Mouse (Mus musculus) adrenal gland, postnatal 36 days (tissue): ENCODE measurements around the gene Rbms3. TPM values are rescaled to one million over a fixed set of nuclear protein-coding genes. Genes with fewer than 3 reads are reported as not detected.

Experiments used
- DNase-seq, 2 experiments: peaks; one replicate each; pipeline ENCODE4 v3.0.0; 2021; ENCODE audit warnings: mixed read lengths in 1 of 2
- total RNA-seq, 2 experiments: library from RNA; stranded (reverse); gene quantifications; 2 replicates each; pipeline ENCODE4 v1.2.3; 2021

Gene Rbms3
- total RNA-seq, 2 experiments from 2014 or later, result 24.3 to 34.3 TPM

DNA sequence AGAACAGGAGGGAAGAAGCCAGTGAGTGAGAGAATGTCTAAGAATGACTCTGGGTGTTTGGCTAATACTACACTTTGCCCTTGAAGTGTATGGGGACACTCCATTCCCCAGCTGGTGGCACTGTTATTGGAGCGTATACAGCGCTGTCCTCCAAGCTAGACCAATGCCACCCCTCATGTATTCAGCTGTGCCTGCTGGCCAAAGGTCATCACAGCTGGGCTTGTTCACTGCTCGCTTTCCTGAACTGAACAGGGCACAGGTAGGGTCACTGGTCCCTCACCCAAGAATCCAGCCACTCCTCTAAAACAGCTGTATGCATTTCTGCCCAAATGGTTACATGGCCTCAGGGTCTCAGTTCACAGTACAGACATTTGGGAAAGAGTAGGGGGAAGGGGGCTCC lies 253.9 kb downstream of the Rbms3 start:
- DNase-seq, result no peak

DNA sequence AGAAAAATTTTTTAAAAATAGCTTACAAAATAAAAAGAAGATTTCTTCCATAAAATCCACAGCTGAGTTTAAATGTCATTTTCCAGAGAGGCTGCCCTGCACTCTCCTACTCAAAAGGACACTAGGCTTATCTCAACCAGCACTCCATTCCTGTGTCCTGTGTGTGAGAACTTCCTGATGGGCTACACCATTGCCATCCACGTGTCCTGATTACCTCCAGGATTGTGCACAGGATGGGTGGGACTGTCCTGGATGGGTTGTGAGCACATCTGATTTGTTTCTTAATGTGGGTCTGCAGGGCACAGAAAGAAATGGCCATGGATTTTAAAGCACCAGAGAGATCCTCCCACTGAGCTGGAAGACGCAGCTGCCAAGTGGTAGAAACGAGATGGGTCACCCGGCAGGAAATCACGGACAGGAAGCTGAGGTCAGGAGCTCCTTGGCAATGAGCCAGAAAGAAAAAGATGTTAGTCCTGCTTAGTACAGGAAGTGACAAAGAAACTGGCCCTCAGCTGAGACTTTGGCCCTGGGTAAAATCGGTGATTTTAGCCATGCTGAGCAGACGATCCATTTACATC lies 256.5 kb downstream of the Rbms3 start:
- DNase-seq, result peak; percentile 51 to 67

DNA sequence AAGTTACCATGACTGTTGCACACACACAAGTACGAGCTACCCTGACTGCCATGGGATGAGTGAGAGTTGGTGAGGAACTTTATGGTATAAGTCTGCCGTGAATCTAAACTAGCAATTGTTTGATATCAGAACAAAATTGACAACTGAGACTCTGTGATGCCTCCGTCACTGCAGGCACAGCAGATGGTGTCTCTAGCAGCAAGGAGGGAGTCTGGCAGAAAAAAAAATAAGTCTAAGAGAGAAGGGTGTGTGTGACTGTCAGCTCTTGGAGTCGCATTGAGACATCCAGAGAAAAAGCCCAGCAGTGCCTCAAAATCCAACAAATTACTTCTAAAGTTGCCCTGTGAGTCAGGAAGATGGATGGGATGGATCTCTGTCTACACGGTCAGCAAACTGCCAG lies 257.7 kb downstream of the Rbms3 start:
- no peak for DNase-seq

DNA sequence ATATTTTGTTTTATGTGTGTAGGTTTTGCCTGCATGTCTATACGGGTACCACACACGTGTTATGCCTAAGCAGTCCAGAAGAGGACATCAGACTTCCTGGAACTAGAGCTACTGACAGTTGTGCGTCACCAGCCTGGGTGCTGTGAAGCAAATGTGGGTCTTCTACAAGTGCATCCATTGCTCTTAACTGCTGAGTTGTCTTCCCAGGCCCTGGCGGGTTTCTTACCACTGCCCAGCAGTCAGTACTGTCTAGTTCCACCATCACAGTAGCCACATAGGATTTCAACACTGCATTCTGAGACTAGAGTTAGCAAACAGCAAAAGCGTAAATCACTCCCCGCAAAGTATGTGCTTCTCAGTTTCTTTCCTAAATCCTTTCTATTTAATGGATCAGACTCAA lies 259.6 kb downstream of the Rbms3 start:
- no peak for DNase-seq

DNA sequence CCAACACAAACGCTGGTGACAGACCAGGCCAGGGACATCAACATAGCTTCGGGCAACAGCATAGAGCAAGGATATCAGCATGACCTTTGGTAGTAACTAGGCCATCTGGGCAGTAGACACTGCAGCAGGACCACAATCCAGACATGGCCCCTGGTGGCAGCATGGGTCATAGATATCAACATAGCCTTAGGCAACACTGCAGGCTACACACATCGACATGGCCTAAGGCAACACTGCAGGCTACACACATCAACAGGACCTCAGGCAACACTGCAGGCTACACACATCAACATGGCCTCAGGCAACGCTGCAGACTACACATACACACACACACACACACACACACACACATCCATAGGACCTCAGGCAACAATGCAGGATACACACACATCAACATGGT lies 261.7 kb downstream of the Rbms3 start:
- DNase-seq, result no peak

DNA sequence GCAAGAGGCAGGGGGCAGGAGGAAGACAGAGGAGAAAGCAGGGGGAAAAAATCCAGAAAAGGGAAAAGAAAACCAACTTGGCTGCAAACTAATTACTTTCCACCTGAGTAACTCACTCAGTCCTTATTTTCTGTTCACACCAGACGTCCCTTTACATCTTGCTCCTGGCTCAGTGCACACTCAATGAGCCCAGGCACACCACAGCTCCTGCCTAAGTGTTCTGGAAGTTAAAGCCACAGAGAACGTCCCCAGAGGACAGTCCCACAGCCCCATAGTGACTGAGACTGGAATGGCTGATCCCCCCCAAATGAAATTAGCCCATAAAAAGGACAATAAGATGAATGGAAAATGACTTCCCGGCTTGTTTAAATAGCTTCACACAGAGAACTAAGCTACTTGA lies 265.1 kb downstream of the Rbms3 start:
- DNase-seq, result no peak

DNA sequence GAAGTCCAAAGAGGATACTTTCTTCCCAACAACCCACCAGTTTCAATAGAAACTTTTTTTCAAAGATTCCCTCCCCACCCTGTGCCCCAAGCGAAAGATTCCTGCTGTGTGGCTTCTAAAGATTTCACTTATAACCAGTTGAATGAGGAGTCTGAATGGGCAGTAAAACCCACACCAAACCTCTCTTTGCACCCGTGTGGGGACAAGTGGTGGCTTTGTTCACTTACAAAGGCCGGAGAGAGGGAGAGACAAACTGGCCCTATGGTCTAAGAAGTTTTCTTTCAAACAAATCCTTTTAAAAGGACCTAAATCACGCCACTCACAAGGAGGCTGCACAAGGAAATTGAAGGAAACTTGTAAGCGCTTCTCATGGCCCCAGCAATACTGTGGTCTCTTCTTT lies 268.3 kb downstream of the Rbms3 start:
- no peak for DNase-seq

DNA sequence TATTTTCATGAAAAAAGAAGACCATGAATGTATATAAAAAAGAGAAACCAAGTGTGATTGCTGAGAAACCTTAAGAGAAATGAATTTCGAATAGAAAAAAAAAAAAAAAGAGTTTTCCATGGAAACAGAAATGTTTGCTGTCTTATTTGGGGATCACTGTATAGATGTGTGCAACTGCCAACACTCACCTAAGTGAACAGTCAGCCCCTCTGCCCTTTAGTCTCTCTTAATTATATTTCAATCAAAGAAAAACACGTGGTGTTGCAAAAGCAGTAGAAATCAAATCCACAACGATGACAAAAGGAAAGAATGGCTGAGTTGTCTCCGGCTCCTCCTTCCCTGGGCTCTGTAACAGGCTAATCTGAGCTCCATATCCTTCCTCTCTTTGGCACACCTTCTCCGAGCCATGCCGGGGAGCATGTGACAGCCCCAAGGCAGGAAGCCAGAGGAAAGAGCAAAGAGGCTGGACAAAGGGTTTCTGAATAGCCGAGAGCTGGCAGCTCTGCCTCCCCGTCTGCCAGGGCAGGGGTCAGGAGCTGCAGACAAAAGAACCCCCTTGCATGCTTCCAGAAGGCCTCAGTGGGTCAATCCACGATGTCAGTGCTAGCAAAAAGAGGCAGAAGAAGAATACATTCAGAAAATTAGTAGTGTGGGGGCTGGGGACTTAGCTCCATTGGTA lies 272.8 kb downstream of the Rbms3 start:
- peak; percentile 74 to 83 for DNase-seq

DNA sequence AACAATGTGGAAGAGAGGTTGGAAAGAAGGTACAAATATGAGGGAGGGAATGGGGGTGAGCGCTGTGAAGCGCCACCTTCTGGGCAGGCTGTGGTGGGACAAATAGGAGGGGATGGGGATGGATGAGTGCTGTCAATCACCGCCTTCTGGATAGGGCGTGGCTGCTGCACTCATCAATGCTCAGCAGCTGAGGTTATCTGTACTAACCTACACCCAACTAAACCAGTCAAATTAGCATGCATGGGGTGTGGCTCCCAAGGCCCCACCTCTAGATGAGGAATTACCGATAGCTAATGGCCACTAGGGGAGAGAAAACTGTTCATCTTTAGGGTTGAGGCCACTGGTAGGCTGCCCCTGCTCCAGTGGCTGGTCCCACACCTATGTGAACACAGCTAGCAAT lies 274.2 kb downstream of the Rbms3 start:
- DNase-seq, result no peak

DNA sequence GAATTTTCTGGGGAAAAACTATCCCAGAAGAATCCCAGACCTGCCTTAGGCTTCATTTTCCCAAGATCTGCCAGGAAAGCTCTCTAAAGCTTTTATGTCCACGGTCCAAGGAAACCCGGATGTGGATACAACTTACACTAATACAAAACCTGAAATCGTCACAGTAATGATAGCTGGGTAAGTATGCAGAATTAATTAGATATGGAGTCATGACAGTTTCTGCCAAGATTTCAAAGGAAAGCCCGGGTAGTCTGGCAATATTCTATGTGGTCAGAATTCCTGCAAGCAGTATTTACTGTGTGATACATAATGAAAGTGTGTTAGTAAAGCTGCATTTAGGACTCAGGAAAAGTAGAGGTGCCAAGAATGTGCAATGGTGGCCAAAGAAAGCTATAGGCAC lies 287.4 kb downstream of the Rbms3 start:
- DNase-seq, result no peak

DNA sequence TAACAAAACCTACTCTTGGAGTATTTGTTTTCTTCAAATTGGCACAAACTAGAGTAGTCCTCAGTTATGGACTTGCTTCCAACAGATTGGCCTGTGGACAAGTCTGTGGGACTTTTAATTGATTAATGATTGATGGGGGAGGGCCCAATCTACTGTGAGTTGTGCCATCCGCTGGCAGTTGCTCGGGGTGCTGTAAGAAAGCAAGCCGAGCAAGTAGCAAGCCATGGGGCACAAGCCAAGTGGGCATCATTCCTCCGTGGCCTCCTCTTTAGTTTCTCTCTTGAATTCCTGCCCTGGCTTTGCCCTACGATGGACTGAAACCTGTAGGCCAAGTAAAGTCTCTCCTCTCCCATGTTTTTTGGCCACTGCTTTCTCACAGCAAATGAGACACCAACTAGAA lies 299.0 kb downstream of the Rbms3 start:
- peak in 1 of 2 experiments; percentile 34 for DNase-seq

DNA sequence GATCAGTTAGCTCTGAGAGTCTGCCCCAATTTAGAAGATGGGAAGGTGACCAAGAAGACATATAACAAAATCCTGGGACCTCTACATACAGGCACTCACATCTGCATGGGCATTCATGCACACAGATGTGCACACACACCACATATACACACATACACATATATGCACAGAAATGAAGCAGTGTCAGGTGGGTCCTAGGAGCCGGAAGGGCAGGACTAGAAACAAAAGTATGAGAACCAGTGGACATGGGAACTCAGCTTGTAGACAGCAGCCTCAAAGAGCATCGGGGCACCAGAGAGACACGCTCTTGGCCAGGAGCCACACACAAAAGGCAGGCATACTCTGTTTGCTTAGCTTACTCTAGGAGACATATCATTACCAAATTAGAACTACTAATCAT lies 310.4 kb downstream of the Rbms3 start:
- DNase-seq, result no peak

DNA sequence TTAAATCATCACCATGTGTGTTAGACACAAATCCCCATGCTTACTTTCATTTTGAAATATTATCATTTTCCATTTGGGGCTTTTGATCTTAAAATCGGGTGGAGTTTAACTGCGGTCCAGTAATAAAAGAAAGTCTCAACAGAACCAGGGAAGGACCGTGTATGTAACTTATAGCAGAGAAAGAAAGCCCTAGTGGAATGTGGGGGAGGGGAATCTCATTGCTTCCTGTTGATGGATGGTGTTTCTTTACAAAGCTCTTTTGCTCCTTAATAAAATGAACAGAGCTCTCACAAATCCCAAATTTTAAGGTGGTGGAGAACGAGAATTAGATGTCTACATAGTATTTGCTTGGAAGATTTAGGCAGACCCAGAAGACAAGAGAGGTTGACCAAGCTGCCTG lies 311.3 kb downstream of the Rbms3 start:
- no peak for DNase-seq

DNA sequence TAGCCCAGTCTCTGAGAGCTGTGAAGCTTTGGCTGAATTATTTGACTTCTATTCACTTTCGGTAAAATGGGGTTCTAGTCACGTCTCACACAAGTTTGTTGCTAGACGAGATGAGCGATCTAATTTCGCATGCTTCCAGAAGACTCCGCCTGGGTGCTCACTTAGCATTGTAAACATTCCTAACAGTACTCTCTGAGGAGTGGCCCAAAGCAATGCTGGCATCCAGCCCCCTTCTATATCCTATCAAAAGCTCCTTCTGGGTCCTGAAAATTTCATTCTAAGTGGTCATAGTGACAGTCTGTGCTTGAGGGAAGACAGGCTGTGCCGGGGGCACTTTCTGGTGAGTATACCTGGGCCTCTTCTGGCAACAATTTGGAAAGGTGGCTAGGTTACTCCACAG lies 312.5 kb downstream of the Rbms3 start:
- no peak for DNase-seq

DNA sequence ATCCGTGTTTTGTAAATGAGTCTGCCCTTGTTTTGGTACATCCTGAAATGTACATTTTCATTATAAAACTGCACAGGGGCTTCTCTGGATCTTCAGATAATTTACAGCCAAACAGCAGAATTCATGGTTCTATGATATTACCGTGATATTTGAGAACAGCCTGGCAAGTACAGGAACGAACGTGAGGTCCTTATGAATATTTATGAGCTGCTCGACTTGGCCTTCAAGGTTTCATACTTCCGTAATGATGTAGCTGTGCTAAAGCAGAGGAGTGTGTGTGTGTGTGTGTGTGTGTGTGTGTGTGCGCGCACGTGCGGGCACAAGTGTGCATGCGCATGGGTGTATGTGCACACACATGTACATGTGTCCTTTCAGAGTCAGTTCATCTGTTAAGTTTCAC lies 316.1 kb downstream of the Rbms3 start:
- no peak for DNase-seq

DNA sequence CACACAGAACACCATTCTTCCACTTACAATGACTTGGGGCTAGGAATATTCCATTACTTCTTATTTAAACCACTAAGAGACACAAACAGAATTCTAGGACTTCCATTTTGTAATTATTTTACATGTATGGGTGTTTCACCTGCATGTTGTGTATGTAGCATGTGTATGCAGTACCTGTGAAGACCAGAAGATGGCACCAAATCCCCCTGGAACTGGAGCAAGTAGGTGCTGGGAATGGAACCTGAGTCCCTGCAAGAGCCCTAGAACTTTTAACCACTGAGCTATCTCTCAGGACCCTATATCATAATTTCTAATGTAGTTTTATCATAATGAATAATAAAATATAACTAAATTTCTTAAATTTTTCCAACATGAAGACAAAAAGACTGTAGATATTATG lies 319.9 kb downstream of the Rbms3 start:
- no peak for DNase-seq

DNA sequence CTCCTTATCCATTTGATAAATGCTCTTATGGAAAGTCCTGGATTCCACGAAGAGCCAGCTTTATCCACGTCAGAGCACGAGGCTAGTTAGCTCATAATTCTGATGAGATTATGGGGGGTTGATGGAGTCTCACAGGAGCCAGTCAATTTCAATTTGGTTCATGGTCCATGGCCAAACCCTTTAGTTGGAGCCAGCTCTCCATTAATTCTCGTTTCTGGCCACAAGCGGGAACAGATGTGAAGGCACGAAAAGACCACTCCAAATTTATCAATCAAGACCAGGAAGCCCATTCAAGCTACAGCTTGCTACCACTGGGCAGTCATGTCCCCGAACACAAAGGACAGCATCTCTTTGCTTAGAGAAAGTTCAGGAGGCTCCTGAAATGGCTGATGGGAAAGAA lies 330.7 kb downstream of the Rbms3 start:
- DNase-seq, result no peak

DNA sequence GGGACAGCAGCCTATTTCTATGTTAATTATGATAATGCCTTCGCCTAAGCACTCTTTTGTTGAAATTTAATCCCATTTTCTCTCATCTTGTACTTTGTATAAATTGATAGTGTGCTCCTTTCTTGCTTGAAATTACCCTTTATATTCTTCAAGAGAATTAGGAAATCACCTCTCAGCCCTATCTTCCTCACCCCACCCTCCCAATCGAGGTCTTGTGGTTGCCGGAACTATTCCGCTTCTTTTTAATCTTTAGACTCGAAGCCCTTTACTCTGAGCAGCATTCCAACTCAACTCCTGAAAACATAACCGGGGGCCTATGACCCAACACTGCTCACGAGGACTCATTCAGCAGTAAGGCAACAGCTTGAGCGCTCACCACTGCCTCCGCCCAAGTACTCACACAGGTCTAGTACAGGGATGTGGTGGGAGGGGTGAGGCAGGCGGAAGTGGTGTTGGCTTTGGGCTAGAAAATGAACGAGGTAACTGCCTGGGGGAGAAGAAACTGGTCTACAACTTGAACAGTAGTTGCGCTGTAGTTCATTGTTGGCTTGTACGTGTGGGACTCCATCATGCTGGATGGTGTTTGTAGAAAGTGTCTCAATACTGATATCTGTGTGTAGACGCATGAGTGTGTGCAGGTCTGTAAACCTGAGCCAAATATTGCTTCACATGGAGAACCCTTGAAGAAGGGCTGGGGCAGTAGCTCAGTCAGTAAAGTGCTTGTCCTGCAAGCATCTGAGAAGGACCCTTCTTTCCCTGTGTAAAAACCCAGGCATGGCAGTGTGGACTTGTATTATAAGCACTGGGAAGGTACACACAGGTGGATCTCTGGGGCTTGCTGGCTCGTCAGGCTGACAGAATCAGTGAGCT lies 331.8 kb downstream of the Rbms3 start:
- no peak for DNase-seq

DNA sequence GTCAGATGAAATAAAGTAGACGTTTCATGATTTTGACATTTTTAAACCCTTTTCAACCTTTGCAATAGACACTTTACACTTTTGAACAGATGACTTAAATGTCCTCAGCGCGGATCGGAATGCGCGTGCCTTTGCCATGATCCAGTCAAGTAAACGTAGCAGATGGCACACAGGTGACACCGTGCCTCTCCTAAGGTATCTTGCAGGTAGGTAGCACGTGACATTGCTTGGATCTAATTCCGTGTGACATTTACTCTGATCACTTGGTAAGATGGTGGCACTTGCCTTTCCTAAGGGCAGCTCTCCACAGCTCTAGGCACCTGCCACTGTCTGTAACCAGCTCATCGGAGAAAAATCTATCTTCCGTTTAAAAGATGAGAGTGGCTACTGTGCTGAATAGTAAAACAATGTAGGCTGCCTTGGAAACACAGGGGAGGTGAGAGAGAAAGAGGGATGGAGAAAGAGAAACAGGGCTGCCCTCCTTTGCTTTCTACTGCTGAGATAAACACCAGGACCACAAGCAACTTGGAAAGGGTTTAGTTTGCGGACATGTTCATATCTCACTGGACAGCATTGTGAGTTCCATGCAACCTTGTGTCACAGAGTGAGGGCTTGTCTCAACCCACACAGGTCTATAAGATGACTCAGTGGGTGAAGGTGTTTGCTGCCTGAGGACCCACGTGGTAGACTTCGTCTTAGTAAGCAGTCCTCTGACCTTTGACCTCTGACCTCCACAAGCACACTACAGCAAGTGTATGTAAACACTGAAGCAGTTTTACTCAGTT lies 338.5 kb downstream of the Rbms3 start:
- no peak for DNase-seq

DNA sequence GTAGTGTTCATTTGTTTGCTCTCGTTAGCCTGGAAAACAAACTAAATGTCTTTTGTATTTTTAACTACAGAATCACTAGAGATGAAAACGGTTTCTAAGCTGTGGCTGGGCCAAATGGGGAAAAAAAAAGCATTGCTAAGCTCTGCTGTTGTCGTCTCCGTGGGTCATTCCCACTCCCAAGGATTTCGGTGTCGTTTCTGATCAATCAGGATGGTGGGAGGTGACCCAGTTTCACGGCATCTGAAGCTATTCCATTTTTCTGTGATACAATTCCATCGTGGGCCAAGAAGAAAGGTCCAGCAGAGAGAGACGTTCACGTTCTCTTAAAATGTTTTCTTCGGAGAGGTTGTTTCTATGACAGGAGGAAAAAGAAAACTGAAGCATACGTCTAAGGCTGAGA lies 354.9 kb downstream of the Rbms3 start:
- no peak for DNase-seq

DNA sequence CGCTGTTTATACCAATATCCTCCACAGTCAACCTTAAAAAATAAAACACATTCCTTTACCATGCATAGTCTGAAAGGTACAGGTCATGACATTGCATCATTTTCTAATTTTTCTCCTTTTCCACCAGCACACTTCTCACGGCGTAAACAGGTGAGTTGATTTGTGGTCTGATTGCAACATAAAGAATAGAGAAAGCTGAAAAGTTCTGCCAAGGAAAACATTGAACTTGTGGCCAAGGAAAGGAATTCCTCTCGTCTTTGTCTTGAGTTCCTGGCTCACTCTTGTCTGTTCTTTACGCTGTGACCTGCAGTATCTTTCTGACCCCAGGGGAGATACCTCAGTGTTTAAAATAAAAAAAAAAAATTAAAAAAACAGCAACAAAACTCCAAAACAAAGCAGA lies 370.1 kb downstream of the Rbms3 start:
- no peak for DNase-seq

DNA sequence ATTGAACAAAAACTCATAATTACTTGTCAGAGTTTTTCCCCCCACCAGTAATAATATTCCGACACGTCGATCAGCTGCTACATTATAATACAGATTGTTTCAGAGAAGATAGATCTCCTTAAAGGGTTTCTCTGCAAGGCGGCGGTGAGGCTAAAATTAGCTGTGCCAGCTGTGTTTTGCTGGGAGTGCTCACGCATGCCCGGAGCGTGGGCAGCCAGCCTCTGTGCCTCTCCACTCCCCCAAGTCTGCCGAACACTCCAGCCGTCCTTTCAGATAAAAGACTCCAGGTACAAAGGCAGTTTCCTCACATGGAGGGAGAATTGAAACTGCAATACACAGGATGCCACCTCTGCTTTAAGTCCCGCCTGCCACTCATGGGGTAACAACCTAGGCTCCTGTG lies 376.4 kb downstream of the Rbms3 start:
- DNase-seq, result peak; percentile 4 to 26

DNA sequence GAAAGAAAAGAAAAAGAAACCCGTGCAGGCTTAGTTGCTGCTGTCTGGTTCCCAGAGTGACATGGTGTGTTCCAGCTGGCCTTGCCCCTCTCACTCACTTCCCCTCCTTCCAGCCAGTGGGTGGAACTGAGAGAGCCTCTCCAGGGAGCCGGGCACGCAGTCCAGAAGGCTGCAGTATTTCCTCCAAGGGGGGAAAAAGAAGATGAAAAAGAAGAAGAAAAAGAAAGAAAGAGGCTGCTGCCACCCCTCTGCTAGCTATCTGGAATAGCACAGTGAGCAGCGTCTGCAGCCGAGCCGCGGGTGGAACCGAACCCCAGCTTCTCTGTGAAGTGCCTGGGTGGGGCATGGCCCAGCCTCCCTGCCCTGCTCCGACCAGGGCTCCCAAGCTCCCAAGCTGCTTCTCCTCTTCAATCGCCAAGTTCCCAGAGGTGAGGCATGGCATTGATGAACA lies 377.3 kb downstream of the Rbms3 start:
- DNase-seq, result peak; percentile 73 to 75
